Mouse (Mus musculus) G1E (cell line): ENCODE measurements around the gene 2610042L04Rik.
"Not testable (repeated sequence)": the region's sequence is repeated elsewhere in the genome, so short reads cannot be mapped to it uniquely, and the experiment has no call there.

ENCODE experiments used
- CTCF ChIP-seq: IDR thresholded peaks from 2 replicates; pipeline ENCODE4 v1.5.1; 2012; ENCODE audit warnings: low read depth, low read length, inconsistent platforms, mixed read lengths
- GATA1 ChIP-seq: IDR thresholded peaks from 2 replicates; pipeline ENCODE4 v1.6.1; 2012; ENCODE audit warnings: borderline replicate concordance, low read length, inconsistent platforms, mixed read lengths
- POLR2AphosphoS5 ChIP-seq: IDR thresholded peaks from 2 replicates; pipeline ENCODE4 v1.6.1; 2012; ENCODE audit warnings: low read depth, low read length, inconsistent platforms; ENCODE audit not compliant: insufficient replicate concordance
- TAL1 ChIP-seq: conservative IDR thresholded peaks from 2 replicates; pipeline ENCODE4 v1.6.1; 2012; ENCODE audit warnings: low read depth, low read length, inconsistent platforms, mixed read lengths

- TF ChIP-seq TAL1, CTCF, GATA1, POLR2AphosphoS5: not testable (repeated sequence)
Observed at GRCm38 (mm10) chr14:4398624-4399023, 64.1 kb downstream of the 2610042L04Rik start.
